Mouse (Mus musculus) myocyte (in vitro differentiated cells): Measurements from ENCODE around the gene Nfx1. TPM values are rescaled to one million over a fixed set of nuclear protein-coding genes. Genes with fewer than 3 reads are reported as not detected.
"Not testable (repeated sequence)": the region's sequence is repeated elsewhere in the genome, so short reads cannot be mapped to it uniquely, and the experiment has no call there.

Experiments
- H3K27me3 ChIP-seq: one replicate; pipeline ENCODE4 v1.6.1; 2011; ENCODE audit not compliant: control insufficient read depth, insufficient read depth, insufficient read length
- H3K36me3 ChIP-seq: one replicate; pipeline ENCODE4 v1.6.1; 2011; ENCODE audit not compliant: control insufficient read depth, insufficient read depth
- H3K4me2 ChIP-seq: one replicate; pipeline ENCODE4 v1.6.1; 2011; ENCODE audit warnings: low read depth, control low read depth
- H3K4me3 ChIP-seq: one replicate; pipeline ENCODE4 v1.5.1; 2011; ENCODE audit warnings: mild to moderate bottlenecking, control low read depth, moderate library complexity
- H3K79me2 ChIP-seq: one replicate; pipeline ENCODE4 v1.6.1; 2011; ENCODE audit not compliant: control insufficient read depth, insufficient read depth
- H3ac ChIP-seq: one replicate; pipeline ENCODE4 v1.6.1; 2011; ENCODE audit not compliant: control insufficient read depth, insufficient read length
- CEBPB ChIP-seq: IDR thresholded peaks from 2 replicates; pipeline ENCODE4 v1.6.1; 2011; ENCODE audit warnings: mild to moderate bottlenecking, moderate library complexity; ENCODE audit not compliant: poor library complexity, insufficient read depth, severe bottlenecking
- E2F4 ChIP-seq: IDR thresholded peaks from one replicate; pipeline ENCODE4 v1.6.1; 2011; ENCODE audit warnings: mild to moderate bottlenecking, control low read depth, moderate library complexity; ENCODE audit not compliant: insufficient read depth
- MAX ChIP-seq: IDR thresholded peaks from one replicate; pipeline ENCODE4 v1.6.1; 2011; ENCODE audit warnings: low read depth, mild to moderate bottlenecking, control low read depth
- MYOD1 ChIP-seq, 3 experiments: IDR thresholded peaks; one replicate each; pipeline ENCODE4 v1.6.1; 2011; ENCODE audit warnings: control low read depth in 2 of 3, low read depth in 2 of 3, mild to moderate bottlenecking in 2 of 3, moderate library complexity in 1 of 3; ENCODE audit not compliant: insufficient read length in 2 of 3, control insufficient read depth in 1 of 3
- MYOG ChIP-seq, 3 experiments: IDR thresholded peaks; one replicate each; pipeline ENCODE4 v1.6.1; 2011; ENCODE audit warnings: control low read depth in 2 of 3, low read depth in 2 of 3, mild to moderate bottlenecking in 2 of 3; ENCODE audit not compliant: insufficient read length in 2 of 3, control insufficient read depth in 1 of 3, insufficient read depth in 1 of 3
- POLR2A ChIP-seq: IDR thresholded peaks from one replicate; pipeline ENCODE4 v1.6.1; 2011; ENCODE audit warnings: low read depth, mild to moderate bottlenecking, control low read depth, moderate library complexity; ENCODE audit not compliant: insufficient read length
- POLR2AphosphoS2 ChIP-seq: IDR thresholded peaks from one replicate; pipeline ENCODE4 v1.6.1; 2011; ENCODE audit warnings: low read depth, control low read depth; ENCODE audit not compliant: insufficient read length
- REST ChIP-seq: IDR thresholded peaks from one replicate; pipeline ENCODE4 v1.6.1; 2011; ENCODE audit warnings: mild to moderate bottlenecking, control low read depth, moderate library complexity; ENCODE audit not compliant: insufficient read depth, insufficient read length
- SRF ChIP-seq: IDR thresholded peaks from one replicate; pipeline ENCODE4 v1.6.1; 2011; ENCODE audit warnings: low read depth; ENCODE audit not compliant: control insufficient read depth, insufficient read length
- TCF12 ChIP-seq: IDR thresholded peaks from one replicate; pipeline ENCODE4 v1.6.1; 2011; ENCODE audit warnings: mild to moderate bottlenecking, control low read depth; ENCODE audit not compliant: poor library complexity, insufficient read depth, severe bottlenecking
- TCF3 ChIP-seq: IDR thresholded peaks from one replicate; pipeline ENCODE4 v1.6.1; 2011; ENCODE audit warnings: low read depth, control low read depth; ENCODE audit not compliant: insufficient read length
- USF1 ChIP-seq: IDR thresholded peaks from one replicate; pipeline ENCODE4 v1.6.1; 2011; ENCODE audit warnings: low read depth, mild to moderate bottlenecking, control low read depth, moderate library complexity
- polyA plus RNA-seq: library from polyadenylated mRNA; unstranded; fragments of >200 nt; fragmentation: generic; extraction: Trizol; gene quantifications from one replicate; pipeline ENCODE4 v1.2.1, GENCODE M21; 2012; ENCODE audit warnings: missing spikeins

The Nfx1 gene
- polyA plus RNA-seq, 1 experiment: 27.0 TPM

GRCm38 (mm10) chr4:40929046-40929445, 41.7 kb upstream of the Nfx1 start:
- H3K4me2 ChIP-seq: no peak overlapping the region
- H3K79me2 ChIP-seq: no peaks in the 10 kb centered on the region

GRCm38 (mm10) chr4:40933694-40934093, 37.0 kb upstream of the Nfx1 start:
- H3K36me3 ChIP-seq: peaks cover 16% of the 10 kb centered on the region
- H3K4me3 ChIP-seq: no peak overlapping the region
- H3ac ChIP-seq: no peak overlapping the region
- no peak for TF ChIP-seq TCF3
- no peak for TF ChIP-seq CEBPB
- TF ChIP-seq POLR2AphosphoS2: no peak
- TF ChIP-seq USF1: no peak
- no peak for TF ChIP-seq POLR2A
- TF ChIP-seq TCF12: no peak
- TF ChIP-seq MYOG (IDR thresholded peaks at IDR 0.05; ENCODE audit: control insufficient read depth in 1 of 3, insufficient read depth in 1 of 3, insufficient read length in 2 of 3, low read depth in 2 of 3): no peak
- no peak for TF ChIP-seq SRF
- no peak for TF ChIP-seq MYOD1 (IDR thresholded peaks at IDR 0.05; ENCODE audit: control insufficient read depth in 1 of 3, insufficient read length in 2 of 3, low read depth in 2 of 3)
- no peak for TF ChIP-seq MAX
- TF ChIP-seq REST: no peak
- TF ChIP-seq E2F4: no peak
- H3K79me2 ChIP-seq: no peaks in the 10 kb centered on the region
- H3K4me2 ChIP-seq: no peak overlapping the region
- no peaks in the 10 kb centered on the region for H3K27me3 ChIP-seq

More at GRCm38 (mm10) chr4:40929046-40929445, 41.7 kb upstream of the Nfx1 start:
- Histone ChIP-seq H3K4me3 (no peak overlapping the region), H3ac (no peak overlapping the region), H3K36me3 (no peaks in the 10 kb centered on the region), H3K27me3 (no peaks in the 10 kb centered on the region)
- no peak for TF ChIP-seq MYOD1 (IDR thresholded peaks at IDR 0.05; ENCODE audit: control insufficient read depth in 1 of 3, insufficient read length in 2 of 3, low read depth in 2 of 3)
- no peak for TF ChIP-seq USF1
- no peak for TF ChIP-seq REST
- TF ChIP-seq POLR2AphosphoS2: no peak
- no peak for TF ChIP-seq MAX
- TF ChIP-seq SRF: no peak
- no peak for TF ChIP-seq TCF12
- TF ChIP-seq TCF3: no peak
- TF ChIP-seq E2F4: no peak
- TF ChIP-seq MYOG (IDR thresholded peaks at IDR 0.05; ENCODE audit: control insufficient read depth in 1 of 3, insufficient read depth in 1 of 3, insufficient read length in 2 of 3, low read depth in 2 of 3): no peak
- no peak for TF ChIP-seq POLR2A
- TF ChIP-seq CEBPB: no peak

GRCm38 (mm10) chr4:40934369-40934768, 36.3 kb upstream of the Nfx1 start:
- not testable (repeated sequence) for H3ac ChIP-seq, H3K27me3 ChIP-seq, H3K4me3 ChIP-seq, H3K4me2 ChIP-seq, H3K79me2 ChIP-seq
- peaks cover 22% of the 10 kb centered on the region for H3K36me3 ChIP-seq

GRCm38 (mm10) chr4:40936175-40936839, 34.4 kb upstream of the Nfx1 start:
- H3K27me3 ChIP-seq: no peaks in the 10 kb centered on the region
- no peak overlapping the region for H3K4me2 ChIP-seq
- peaks cover 40% of the 10 kb centered on the region for H3K36me3 ChIP-seq
- no peaks in the 10 kb centered on the region for H3K79me2 ChIP-seq
- no peak overlapping the region for H3K4me3 ChIP-seq
- TF ChIP-seq SRF (no peak), TCF12 (no peak), MYOD1 (IDR thresholded peaks at IDR 0.05; ENCODE audit: control insufficient read depth in 1 of 3, insufficient read length in 2 of 3, low read depth in 2 of 3) (no peak), CEBPB (no peak), MYOG (IDR thresholded peaks at IDR 0.05; ENCODE audit: control insufficient read depth in 1 of 3, insufficient read depth in 1 of 3, insufficient read length in 2 of 3, low read depth in 2 of 3) (no peak), E2F4 (no peak), REST (no peak), POLR2AphosphoS2 (no peak), POLR2A (no peak), TCF3 (no peak), MAX (no peak), USF1 (no peak)
- no peak overlapping the region for H3ac ChIP-seq

GRCm38 (mm10) chr4:40938793-40939192, 31.9 kb upstream of the Nfx1 start:
- Histone ChIP-seq H3K4me3 (no peak overlapping the region), H3K27me3 (no peaks in the 10 kb centered on the region), H3K79me2 (no peaks in the 10 kb centered on the region), H3ac (no peak overlapping the region), H3K36me3 (peaks cover 60% of the 10 kb centered on the region), H3K4me2 (no peak overlapping the region)
- TF ChIP-seq MYOG (IDR thresholded peaks at IDR 0.05; ENCODE audit: control insufficient read depth in 1 of 3, insufficient read depth in 1 of 3, insufficient read length in 2 of 3, low read depth in 2 of 3) (no peak), POLR2AphosphoS2 (no peak), TCF12 (no peak), USF1 (no peak), POLR2A (no peak), E2F4 (no peak), SRF (no peak), MYOD1 (IDR thresholded peaks at IDR 0.05; ENCODE audit: control insufficient read depth in 1 of 3, insufficient read length in 2 of 3, low read depth in 2 of 3) (no peak), MAX (no peak), REST (no peak)
